Comparison of ENCODE assay signal across 9 mouse cellular contexts in the genomic region with DNA sequence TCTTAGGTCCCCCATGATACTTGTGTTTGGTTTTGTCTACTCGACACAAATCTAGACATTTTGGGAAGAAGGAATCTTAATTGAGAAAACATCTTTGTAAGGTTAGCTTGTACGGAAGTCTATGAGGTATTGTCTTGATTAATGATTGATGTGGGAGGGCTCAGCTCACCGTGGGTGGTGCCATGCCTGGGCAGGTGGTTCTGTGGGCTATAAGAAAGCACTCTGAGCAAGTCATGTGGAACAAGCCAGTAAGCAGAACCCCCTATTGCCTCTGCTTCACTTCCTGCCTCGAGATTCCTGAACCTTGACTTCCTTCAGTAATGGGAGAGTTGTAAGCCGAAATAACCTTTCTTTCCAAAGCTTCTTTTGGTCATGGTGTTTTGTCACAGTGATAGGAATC.
"Had no signal": no experiment of that assay in that cellular context is flagged by ENCODE, and none has a peak within 500 bp of the region (broad histone marks: within the 10 kb centered on the region; RNA-seq: fewer than 3 reads in every experiment).

No protein-coding gene starts in this region.

- H3K9ac ChIP-seq: limb, embryonic 13.5 days; liver, embryonic 14.5 days; midbrain, embryonic 13.5 days had no signal

- ATAC-seq: intestine, postnatal 0 days; midbrain, embryonic 13.5 days had no signal

- H3K4me1 ChIP-seq: limb, embryonic 13.5 days; midbrain, embryonic 13.5 days had no signal

- H3K27me3 ChIP-seq: limb, embryonic 13.5 days; midbrain, embryonic 13.5 days had no signal

- H3K27ac ChIP-seq: layer of hippocampus, adult 2 months; limb, embryonic 13.5 days; liver, embryonic 14.5 days; midbrain, embryonic 13.5 days; stomach, postnatal 0 days had no signal

- H3K4me2 ChIP-seq: limb, embryonic 13.5 days; midbrain, embryonic 13.5 days had no signal

- H3K36me3 ChIP-seq: limb, embryonic 13.5 days; midbrain, embryonic 13.5 days had no signal

- DNase-seq: left cerebral cortex, postnatal 4 days; lung, adult 18-20 months; thymus, postnatal 4 days had no signal

- H3K9me3 ChIP-seq: limb, embryonic 13.5 days; midbrain, embryonic 13.5 days had no signal

- H3K4me3 ChIP-seq: layer of hippocampus, adult 2 months; limb, embryonic 13.5 days; midbrain, embryonic 13.5 days had no signal
